Comparison of ENCODE assay signal across 11 mouse cellular contexts in the genomic region with DNA sequence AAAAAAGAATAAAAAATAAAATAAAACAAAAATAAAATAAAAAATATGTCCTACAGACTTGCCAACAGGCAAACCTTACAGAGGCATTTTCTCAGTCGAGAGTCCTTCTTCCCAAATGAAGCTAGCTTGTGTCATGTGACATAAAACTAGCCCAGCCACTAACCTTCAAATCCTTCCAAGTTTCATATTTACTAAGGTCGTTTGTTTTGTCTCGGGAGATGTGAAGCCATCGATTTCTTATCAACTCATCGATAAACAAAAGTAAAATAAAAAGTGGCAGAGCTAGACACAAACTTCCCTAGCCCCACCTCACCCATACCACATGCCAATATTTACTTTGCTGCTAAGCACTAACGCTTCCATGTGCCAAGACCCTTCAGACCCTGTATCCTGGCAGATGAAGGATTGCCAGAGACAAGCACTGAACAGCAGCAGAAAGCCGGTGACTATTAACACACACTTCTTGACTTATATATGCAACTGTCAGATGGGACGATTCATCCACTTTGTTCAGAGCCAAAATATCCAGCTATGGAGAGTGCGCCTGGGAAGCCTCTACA.
"Had no signal": no experiment of that assay in that cellular context is flagged by ENCODE, and none has a peak within 500 bp of the region (broad histone marks: within the 10 kb centered on the region; RNA-seq: fewer than 3 reads in every experiment).

No protein-coding gene starts in this region.

- H3K27me3 ChIP-seq: limb, embryonic 13.5 days had no signal

- ATAC-seq: midbrain, embryonic 13.5 days had no signal

- H3K9me3 ChIP-seq: limb, embryonic 13.5 days; midbrain, embryonic 13.5 days had no signal

- H3K4me3 ChIP-seq: layer of hippocampus, adult 2 months; limb, embryonic 13.5 days; midbrain, embryonic 13.5 days had no signal

- DNase-seq: kidney, adult 11 months; kidney, postnatal 10 days; kidney, postnatal 4 days; left cerebral cortex, postnatal 4 days; right cerebral cortex, postnatal 14 days; thymus, adult 18-20 months; thymus, postnatal 14 days had no signal

- H3K27ac ChIP-seq: layer of hippocampus, adult 2 months; limb, embryonic 13.5 days; midbrain, embryonic 13.5 days had no signal

- H3K36me3 ChIP-seq: limb, embryonic 13.5 days; midbrain, embryonic 13.5 days had no signal

- H3K4me2 ChIP-seq: limb, embryonic 13.5 days; liver, embryonic 11.5 days; midbrain, embryonic 13.5 days had no signal

- H3K9ac ChIP-seq: limb, embryonic 13.5 days; midbrain, embryonic 13.5 days had no signal
